Mouse (Mus musculus) regulatory T cell (primary cell): ENCODE results near the gene Chd9.

ENCODE experiments used
- in situ Hi-C: fragments of 300-600 bp; cut with MboI, MseI; formaldehyde crosslinking; loops from one replicate; pipeline ENCODE4 v1.15.1; 2025; ENCODE audit warnings: high pct_unique_total_duplicates

Gene Chd9

GRCm38 (mm10) chr8:90828181-90828986, at the start of gene Chd9:
Chd9 (plus strand) TSS chr8:90828352.
- in situ Hi-C loops: no loop called here

DNA sequence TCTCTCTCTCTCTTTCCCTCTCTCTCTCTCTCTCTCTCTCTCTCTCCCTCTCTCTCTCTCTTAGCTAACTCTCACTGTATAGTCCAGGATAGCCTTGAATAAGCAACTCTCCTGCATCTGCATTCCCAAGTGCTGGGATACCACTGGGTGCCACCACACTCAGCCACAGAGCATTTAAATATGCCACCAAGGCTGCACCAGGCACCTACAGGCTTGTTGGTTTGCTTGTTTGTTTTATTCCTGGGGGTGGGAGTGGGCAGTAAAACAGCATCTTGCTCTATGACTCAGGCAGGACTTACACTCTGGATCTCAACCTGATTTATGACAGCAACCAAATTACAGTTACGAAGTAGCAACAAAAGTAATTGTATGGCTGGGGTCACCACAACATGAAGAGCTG, 36.5 kb upstream of the Chd9 start:
- in situ Hi-C loops: loop anchor here (5.0 to 10.0 kb wide), 3 partner anchors 343 to 789 kb away; no protein-coding TSS in a partner anchor

DNA sequence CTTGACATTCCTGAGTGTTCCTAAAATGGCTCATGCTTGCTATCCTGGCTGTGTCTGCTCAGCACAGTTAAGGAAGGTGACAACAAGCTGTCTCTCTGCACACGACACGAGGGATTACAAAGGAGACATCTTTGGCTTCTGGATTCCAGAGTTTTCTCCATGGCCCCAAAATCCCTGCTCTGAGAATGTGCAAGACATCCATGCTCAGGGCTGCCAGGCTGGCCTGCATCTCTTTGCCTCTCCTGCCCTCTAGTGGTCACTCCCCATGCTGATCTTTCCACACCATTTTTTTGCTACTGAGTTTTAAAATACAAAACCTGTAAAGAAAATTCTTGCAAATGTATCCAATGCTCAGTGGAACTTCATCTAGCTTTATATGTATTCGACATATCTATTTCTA, 34.4 kb upstream of the Chd9 start:
- in situ Hi-C loops: loop anchor here (5.0 to 10.0 kb wide), 3 partner anchors 341 to 791 kb away; no protein-coding TSS in a partner anchor

- in situ Hi-C loops: loop anchor here (5.0 to 10.0 kb wide), 3 partner anchors 340 to 793 kb away; no protein-coding TSS in a partner anchor
These were observed 32.9 kb upstream of the Chd9 start for GRCm38 (mm10) chr8:90794990-90795861.

DNA sequence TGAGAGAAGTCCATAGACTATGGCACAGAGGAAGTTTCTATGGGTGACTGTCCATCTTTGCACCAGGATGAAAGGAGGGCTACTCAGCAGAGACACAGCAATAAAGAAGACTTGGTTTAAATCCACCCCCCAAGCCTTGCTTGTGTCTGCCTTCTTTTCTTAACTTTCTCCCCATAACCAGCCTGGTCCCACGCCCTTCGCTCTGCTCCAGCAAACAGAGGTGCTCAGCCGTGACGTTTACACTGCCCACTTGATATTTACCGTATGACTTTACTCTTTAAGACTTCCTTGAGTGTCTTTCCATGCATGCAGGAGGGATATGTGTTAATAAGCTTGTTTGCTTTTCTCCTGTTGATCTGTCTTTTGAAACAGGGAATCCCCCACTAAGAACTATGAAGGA, 28.7 kb upstream of the Chd9 start:
- in situ Hi-C loops: loop anchor here (10.0 kb wide), 2 partner anchors 335 to 495 kb away; no protein-coding TSS in a partner anchor

DNA sequence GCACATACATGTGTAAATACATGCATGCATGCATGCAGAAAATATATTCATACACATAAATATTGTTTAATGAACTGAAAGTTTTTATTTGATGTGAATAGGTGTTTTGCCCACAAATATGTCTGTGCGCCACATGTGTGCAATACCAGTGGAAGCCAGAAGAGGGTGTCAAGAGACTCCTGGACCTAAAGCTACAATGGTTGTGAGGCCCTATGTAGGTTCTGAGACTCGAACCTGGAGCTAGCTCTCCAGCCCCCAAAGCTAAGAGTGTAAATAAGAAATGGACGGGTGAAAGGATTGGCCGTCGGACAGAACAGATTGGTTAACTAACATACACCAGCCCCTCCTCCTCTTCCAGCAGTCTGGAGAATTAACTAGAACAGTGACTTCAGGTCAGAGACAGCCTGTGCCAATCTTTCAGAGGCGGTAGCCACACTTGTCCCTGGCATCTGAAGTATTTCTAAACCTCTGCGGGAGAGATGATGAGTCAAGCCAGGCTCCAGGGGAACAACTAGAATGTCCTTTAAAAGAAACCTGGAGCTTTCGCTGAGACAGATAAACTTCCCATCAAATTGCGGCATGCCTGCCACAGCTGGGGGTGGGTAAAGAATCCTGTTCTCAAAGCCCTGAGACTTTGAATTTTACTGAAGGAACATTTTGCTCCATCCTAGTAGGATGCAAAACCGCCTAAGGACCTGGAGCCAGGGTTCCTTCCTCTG, 14.4 kb upstream of the Chd9 start:
- in situ Hi-C loops: no loop called here

DNA sequence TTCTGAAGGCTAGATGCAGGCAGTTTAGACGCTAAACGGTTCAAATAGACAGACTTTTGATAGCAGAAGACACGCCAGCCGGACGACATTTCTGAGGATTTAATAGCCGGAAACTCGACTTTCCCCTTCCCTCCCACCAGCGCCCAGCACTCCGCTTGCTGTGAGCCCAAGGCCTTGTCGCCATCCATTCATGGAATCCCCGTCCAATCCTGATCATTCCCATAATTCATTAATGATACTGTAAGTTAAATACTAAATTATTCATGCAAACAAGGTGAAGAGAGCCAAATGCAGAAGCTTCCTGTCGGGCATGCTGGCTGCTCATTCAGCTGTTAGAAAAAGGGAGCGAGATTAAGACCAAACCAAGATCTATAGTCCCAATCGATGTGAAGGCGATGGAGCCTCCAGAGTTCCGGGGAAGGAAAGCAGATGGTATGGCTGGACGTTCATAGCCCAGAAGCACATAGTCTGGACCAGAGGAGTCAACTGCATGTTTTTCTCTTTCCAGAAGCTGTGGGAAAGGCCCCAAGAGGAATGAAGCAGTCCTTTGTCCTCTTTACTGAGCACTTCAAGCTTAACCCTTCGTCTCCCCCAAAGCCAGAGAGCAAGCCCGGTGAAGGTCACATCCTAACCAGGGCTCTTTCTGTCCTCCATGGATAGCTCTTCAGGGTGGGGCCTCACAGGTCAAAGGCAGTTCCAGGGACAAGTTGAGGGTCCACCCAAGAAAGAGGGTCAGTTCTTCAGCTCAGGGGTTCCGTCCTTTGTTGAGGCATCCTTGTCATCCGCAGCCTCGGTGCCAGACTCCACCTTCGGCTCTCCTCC, 11.9 kb upstream of the Chd9 start:
- in situ Hi-C loops: loop anchor here (5.0 kb wide), 1 partner anchor 206 kb away; no protein-coding TSS in a partner anchor

DNA sequence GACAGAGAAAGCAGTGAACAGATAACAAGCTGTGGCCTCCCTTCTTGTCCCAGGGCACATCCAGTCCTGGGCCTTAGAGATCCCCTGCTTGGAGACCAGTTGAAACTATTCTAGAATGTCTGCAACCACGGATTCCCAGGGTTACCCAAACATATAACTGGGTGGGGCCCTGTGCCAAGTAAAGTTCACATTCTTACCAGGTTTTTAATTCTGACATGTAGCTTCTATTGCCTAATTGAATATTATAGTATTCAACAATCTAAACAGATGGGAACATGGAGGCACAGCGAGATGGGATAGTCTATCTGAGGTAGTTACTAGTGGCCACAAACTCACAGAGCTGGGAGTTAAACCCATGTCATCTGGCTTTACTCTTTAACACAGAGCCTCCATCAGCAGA, 10.9 kb upstream of the Chd9 start, which contains the start of gene Gm19935:
Gene Gm19935 (minus strand): TSS at position 101 of the 400 bp plus-strand sequence.
- in situ Hi-C loops: loop anchor here (5.0 kb wide), 1 partner anchor 205 kb away; no protein-coding TSS in a partner anchor

GRCm38 (mm10) chr8:90819561-90820320, 8.4 kb upstream of the Chd9 start:
- in situ Hi-C loops: loop anchor here (5.0 kb wide), 1 partner anchor 203 kb away; no protein-coding TSS in a partner anchor

GRCm38 (mm10) chr8:90820321-90820696, 7.8 kb upstream of the Chd9 start:
- in situ Hi-C loops: no loop called here

DNA sequence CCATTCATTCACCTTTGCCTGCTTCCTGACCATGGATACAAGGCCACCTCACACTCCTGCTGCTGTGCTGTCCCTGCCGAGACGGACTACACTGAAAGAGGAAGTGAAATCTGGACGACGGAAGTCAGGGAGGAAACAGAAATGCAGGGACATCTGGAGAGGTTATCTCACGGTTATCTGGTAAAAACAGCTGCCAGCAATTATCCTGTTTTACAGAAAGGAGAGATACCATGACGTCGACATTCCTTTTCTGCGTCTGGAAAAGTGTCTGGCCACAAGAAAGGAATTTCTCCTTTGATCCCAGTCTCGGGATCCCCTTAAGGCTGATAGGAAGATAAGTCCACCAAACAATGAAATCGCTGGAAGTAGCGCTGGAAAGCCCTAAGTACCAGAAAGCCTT, 5.7 kb upstream of the Chd9 start:
- in situ Hi-C loops: no loop called here

DNA sequence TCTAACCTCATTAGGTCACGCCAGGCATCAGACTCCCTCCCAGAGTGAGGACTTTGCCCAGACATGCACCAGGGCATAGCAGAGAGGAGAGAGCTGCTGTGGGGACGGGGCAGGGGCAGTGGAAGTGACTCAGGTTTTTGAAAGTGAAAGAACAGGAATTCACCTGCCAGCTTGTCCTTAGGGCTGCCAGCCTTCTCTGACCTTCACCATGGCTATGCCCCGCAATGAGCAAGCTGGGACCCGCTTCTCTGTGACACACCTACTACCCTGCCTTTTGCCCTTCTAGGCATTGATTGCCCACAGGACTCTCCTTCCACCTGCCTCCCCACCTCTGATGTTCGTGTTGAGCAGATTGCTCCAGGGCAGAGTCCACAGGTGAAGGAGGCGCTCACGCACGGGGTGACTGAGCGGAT, 2.7 kb upstream of the Chd9 start:
- in situ Hi-C loops: no loop called here

DNA sequence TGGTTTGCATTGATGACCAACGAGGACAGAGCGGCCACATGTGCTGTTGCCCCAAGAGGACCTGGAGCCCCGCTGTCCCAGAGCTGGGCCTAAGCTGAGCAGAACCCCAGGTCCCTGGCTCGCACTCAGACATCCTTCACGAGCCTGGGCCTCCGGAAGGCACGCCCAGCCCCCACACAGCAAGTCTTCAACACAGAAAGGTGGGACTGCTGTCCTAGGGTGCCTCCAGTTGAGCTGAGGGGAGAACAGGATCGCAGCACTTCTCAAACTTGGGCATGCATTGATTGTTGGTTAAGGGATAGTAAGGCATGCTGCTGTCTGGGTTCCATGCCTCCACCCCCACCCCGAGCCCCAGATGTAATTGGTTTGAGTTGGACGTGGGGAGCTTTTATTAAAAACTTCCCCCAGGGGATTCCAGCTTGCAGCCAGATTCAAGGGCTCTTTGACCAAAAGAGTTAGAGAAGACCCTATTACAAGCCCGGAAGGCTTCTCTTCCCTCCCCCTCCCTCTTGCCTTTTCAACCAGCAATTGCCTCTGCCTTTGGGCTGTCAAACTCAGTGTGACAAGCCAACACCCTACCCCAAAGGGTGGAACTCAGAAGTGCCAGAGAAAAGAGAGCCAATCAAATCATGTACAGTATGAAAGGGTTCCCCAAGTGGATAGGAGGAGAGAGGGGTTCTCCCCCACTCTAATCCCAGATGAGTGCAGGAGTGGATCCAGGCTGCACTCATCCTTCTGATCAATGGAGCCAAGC, 1.0 kb downstream of the Chd9 start:
- in situ Hi-C loops: no loop called here

- in situ Hi-C loops: loop anchor here (5.0 to 10.0 kb wide), 2 partner anchors 42 to 305 kb away; no protein-coding TSS in a partner anchor
These were observed 1.7 kb downstream of the Chd9 start for GRCm38 (mm10) chr8:90829825-90830224.

DNA sequence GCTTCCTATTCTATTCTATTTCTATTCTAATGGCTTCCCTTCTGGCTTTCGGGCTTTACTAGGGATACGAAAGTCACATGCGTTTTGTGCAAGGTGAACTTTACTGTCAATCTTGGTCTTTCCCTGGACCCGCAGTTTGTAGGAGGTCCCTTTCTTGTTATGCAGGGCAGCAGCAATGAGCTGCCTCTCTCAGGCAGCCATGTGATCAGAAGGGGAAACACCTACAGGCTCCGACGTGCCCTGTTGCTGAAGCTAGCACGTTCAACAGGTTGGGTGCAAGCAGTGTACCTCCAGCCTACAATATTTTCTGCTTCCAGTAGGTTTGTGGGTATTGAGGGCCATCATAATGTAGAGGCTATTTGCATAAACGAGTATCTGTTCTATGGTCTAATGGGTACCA, 2.8 kb downstream of the Chd9 start:
- in situ Hi-C loops: loop anchor here (5.0 to 10.0 kb wide), 2 partner anchors 41 to 304 kb away; no protein-coding TSS in a partner anchor

DNA sequence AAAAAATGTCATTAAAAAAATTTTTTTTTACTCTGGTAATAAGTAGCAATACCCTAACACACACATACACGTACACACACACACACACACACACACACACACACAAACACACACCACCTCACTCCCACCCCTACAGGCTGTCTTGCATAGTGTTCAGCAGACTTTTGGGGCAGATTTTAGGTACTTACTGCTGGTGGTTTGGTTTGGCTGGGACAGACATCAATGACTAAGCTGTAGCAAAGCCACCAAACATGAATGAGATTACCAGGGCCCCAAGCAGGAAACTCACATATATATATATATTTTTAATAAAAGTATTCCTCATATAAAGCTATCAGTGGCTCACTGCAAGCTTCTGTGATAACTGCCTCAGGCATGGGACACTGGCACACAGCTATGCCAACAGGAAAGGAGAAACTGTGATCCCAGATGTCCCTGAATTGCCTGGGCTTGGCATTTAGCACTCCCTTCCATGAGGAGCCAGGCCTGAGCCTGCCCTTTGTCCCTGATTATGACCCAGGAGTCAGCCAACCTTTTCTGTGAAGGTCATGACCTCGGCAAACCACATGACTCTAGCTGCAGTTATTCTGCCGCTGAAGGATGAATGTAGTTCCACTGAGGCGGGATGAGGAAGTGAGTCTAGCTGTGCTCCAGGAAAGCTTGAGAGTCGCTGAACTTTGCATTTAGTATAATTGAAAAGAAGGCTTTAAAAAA, 4.6 kb downstream of the Chd9 start:
- in situ Hi-C loops: loop anchor here (5.0 to 10.0 kb wide), 2 partner anchors 40 to 302 kb away; no protein-coding TSS in a partner anchor

DNA sequence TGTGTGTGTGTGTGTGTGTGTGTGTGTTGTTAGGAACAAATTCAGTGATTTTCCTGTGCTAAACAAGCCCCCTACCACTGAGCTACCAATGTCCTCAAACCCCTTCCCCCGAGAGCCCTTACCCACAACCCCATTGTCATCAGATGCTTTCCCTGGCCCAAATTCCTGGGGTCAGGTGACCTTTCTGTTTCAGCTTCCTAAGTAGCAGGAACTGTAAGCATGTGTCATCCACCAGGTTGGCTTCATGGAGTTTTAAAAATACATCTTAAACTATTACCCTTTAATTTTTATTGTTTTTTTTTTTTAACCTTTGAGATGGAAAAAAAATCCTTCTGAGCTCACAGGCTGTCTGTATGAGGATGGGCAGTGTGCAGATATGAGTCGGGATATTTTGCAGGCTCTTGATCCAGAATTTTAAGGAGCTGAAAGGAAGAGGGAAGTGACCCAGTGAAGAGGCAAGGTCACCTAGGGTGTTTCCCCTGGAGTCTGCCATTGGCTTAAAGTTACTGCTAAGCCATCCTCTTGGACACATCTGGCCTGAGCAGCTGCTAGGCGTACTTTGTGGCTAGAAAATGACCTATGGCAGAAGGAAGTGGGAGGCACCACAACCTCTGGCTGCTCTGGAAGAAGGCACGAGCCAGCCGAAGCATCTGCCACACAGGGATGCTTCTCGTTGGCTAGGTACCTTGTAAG, 5.6 kb downstream of the Chd9 start:
- in situ Hi-C loops: loop anchor here (5.0 to 10.0 kb wide), 2 partner anchors 39 to 301 kb away; no protein-coding TSS in a partner anchor
